Comparison of ENCODE assay signal across 17 mouse cellular contexts in the genomic region with DNA sequence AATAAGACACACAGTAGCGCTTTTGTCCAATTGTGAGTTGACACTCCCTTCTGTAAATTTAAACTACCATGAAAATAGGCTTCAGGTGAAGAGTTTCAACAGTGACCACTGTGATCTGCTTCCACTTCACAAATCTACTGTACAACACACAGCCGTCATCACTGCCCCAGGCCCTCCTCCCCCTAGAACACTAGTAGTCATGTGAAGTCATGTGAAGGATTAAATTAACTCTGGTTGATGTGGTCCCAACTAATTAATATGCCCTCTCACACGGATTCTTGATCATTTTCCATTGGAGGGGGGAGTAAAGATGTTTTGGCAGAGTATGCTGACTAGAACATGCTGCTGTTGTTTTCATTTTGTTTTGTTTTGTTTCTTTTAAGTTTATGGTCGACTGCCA.
DNase-seq lines count a peak whose midpoint lies in the region; ATAC-seq lines count a peak whose summit lies in the region.
"Had no signal": no experiment of that assay in that cellular context is flagged by ENCODE, and none has a peak within 500 bp of the region (broad histone marks: within the 10 kb centered on the region; RNA-seq: fewer than 3 reads in every experiment).

No protein-coding gene starts in this region.

- H3K4me1 ChIP-seq in forebrain, embryonic 15.5 days: no peaks in the 10 kb centered on the region
- no peaks in the 10 kb centered on the region for H3K4me1 ChIP-seq in forebrain, embryonic 11.5 days (replicated peaks; ENCODE audit: control insufficient read depth, insufficient read depth, low read length)
- H3K4me1 ChIP-seq: embryonic facial prominence, embryonic 12.5 days; heart, embryonic 13.5 days had no signal

- H3K9me3 ChIP-seq in forebrain, embryonic 15.5 days: no peaks in the 10 kb centered on the region
- no peaks in the 10 kb centered on the region for H3K9me3 ChIP-seq in forebrain, embryonic 11.5 days (ENCODE audit: control insufficient read depth, low read length)
- H3K9me3 ChIP-seq: embryonic facial prominence, embryonic 12.5 days; heart, embryonic 13.5 days had no signal

- WGBS in forebrain, embryonic 15.5 days: 50% methylated on average over 4 of the region's 4 CpGs
- WGBS in forebrain, embryonic 11.5 days: 69% methylated on average over 4 of the region's 4 CpGs

- no peaks in the 10 kb centered on the region for H3K36me3 ChIP-seq in forebrain, embryonic 15.5 days
- H3K36me3 ChIP-seq in forebrain, embryonic 11.5 days (ENCODE audit: control insufficient read depth, insufficient read depth, low read length): no peaks in the 10 kb centered on the region
- H3K36me3 ChIP-seq: embryonic facial prominence, embryonic 12.5 days; heart, embryonic 13.5 days had no signal

- no peak overlapping the region for H3K4me3 ChIP-seq in forebrain, embryonic 15.5 days
- no peak overlapping the region for H3K4me3 ChIP-seq in forebrain, embryonic 11.5 days (ENCODE audit: low read depth, low read length)
- H3K4me3 ChIP-seq: embryonic facial prominence, embryonic 12.5 days; heart, embryonic 13.5 days had no signal

- 0 out of 2 replicates have a peak, but pooled peaks have one; percentile 53 for ATAC-seq in forebrain, embryonic 15.5 days (replicated peaks)
- no peak for ATAC-seq in forebrain, embryonic 11.5 days (replicated peaks; ENCODE audit: low FRiP score)
- ATAC-seq: hindbrain, embryonic 16.5 days had no signal

- H3K4me2 ChIP-seq in forebrain, embryonic 15.5 days (replicated peaks): no peak overlapping the region
- H3K4me2 ChIP-seq in forebrain, embryonic 11.5 days (ENCODE audit: low read depth, low read length, severe bottlenecking): no peak overlapping the region
- H3K4me2 ChIP-seq: embryonic facial prominence, embryonic 12.5 days; heart, embryonic 13.5 days had no signal

- no peaks in the 10 kb centered on the region for H3K27me3 ChIP-seq in forebrain, embryonic 15.5 days
- H3K27me3 ChIP-seq in forebrain, embryonic 11.5 days (ENCODE audit: control insufficient read depth, insufficient read depth, low read length): no peaks in the 10 kb centered on the region
- H3K27me3 ChIP-seq: CH12.LX; embryonic facial prominence, embryonic 12.5 days; heart, embryonic 13.5 days had no signal

- H3K27ac ChIP-seq in forebrain, embryonic 15.5 days (replicated peaks): no peak overlapping the region
- no peak overlapping the region for H3K27ac ChIP-seq in forebrain, embryonic 11.5 days (ENCODE audit: low read depth, low read length)
- H3K27ac ChIP-seq: embryonic facial prominence, embryonic 12.5 days; heart, embryonic 13.5 days had no signal

- H3K9ac ChIP-seq in forebrain, embryonic 15.5 days (replicated peaks): no peak overlapping the region
- no peak overlapping the region for H3K9ac ChIP-seq in forebrain, embryonic 11.5 days (ENCODE audit: low read length)
- H3K9ac ChIP-seq: embryonic facial prominence, embryonic 12.5 days; heart, embryonic 13.5 days had no signal

- no peak for DNase-seq in forebrain, embryonic 11.5 days (ENCODE audit: low spot score)
- DNase-seq in left cerebral cortex, postnatal 4 days: peak; percentile 5
- DNase-seq in left cerebral cortex, adult 9 months (ENCODE audit: low spot score in 2 of 2): no peak
- peak; percentile 32 for DNase-seq in retina, embryonic 14.5 days (ENCODE audit: low spot score)
- no peak for DNase-seq in kidney, adult 11 months
- DNase-seq: adrenal gland, adult 2 months; adrenal gland, postnatal 25 days; cerebellum, adult 8-10 months; cerebellum, postnatal 25 days; gastrocnemius, postnatal 36 days; heart, adult 11 months; heart, postnatal 36 days had no signal

- intact Hi-C loops in left cerebral cortex, postnatal 4 days (cut with DNase I): no loop called here

Comparison
In these comparisons a context has a peak if more than half of its experiments do, and no peak if none do; other contexts are left out.
1. DNase-seq: peak in left cerebral cortex, postnatal 4 days (single experiment) and retina, embryonic 14.5 days (single experiment); none in forebrain, embryonic 11.5 days (single experiment), left cerebral cortex, adult 9 months (0 of 2) and kidney, adult 11 months (single experiment).